Mouse (Mus musculus) embryo, embryonic 10.5 days (tissue): ENCODE measurements at regions not wholly inside any gene's neighbourhood (a gene's known extent, or its start where the extent isn't known, plus 50 kb on each side); places are given as distances from the start of the nearest gene placed in this dataset.

ENCODE experiments used
- DNase-seq: peaks from one replicate; pipeline ENCODE4 v3.0.0-alpha.2; 2015; ENCODE audit warnings: low spot score

- DNase-seq: peak; percentile 26
Observed at GRCm38 (mm10) chr8:40186715-40187583, 487.9 kb upstream of the Adam24 start.

GRCm38 (mm10) chr8:40187584-40187934 lies 487.3 kb upstream of the Adam24 start:
- DNase-seq: peak; percentile 85

GRCm38 (mm10) chr8:40192266-40192665 lies 482.6 kb upstream of the Adam24 start:
- DNase-seq: no peak

GRCm38 (mm10) chr8:40193148-40193547 lies 481.7 kb upstream of the Adam24 start:
- no peak for DNase-seq

DNA sequence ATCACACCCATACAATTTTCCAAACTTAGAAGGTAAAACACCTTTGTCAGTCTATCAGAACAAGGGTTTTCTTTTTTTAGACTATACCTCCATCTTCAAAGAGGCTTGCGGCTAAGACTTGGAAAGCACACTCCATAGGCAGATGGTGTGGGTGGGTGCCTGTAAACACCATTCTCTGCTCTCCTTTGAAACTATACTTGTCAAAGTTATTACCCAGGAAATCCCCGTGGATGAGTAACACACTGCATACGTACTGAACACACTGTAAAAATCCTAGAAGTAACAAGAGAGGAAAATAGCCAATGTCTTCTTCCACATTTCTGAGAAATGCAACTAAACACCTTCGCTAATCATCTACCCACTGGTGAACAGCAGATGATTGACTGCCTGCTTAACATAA lies 464.0 kb upstream of the Adam24 start:
- no peak for DNase-seq

DNA sequence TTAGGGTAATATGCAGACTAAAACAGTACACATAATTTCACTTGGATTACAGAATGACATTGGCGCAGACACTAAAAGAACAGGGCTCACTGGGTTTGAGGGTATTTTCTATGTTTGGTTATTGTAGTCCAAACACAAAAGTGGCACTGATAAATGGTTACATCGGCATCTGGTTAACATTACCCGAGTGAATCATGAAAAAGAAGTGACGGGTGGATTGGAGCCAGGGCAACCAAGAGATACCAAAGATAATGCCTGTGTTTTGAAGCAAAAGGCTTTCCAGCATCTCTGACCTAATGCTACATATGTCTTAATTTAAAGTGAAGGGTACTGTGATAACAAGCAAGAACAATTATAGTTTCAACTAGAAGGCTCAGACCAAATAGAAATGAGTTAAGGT lies 451.4 kb upstream of the Adam24 start:
- DNase-seq: peak; percentile 43

- DNase-seq: no peak
Observed at GRCm38 (mm10) chr8:40227262-40227661, 447.6 kb upstream of the Adam24 start.
